Mouse (Mus musculus): ENCODE measurements around the gene Ccr8.

DNA sequence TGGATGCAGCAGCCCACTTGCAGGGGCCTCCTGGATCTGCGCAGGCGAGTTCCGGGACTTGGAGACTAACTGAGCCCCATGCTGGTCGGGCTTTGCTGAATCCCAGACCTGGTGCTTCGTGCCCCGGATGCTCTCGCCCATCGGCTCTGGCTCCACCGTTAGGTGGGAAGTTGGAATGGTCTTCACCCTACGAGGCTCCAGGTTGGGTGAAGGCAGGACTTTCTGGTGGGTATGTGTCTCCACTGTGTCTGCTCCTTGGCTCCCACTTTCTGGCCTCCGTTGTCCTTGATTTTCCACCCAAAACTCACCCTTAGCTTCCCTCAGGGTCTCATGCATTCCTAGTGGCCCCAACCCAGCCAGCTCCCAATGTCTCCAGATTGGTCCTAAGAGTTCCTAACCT is 43.5 kb downstream of the Ccr8 start:
- TF ChIP-seq POLR2A (IDR thresholded peaks at IDR 0.05; ENCODE audit: extremely low read depth, insufficient read depth, low read length) = no peak
- no peak for TF ChIP-seq CTCF (IDR thresholded peaks at IDR 0.05; ENCODE audit: low read depth, low read length)
